Mouse (Mus musculus): Measurements from ENCODE around the gene Syne2.

The Syne2 gene

GRCm38 (mm10) chr12:75817959-75818452 lies at the start of gene Syne2:
Gene Syne2 (plus strand): TSS chr12:75818134.
- in situ Hi-C loops (cut with MboI; ENCODE audit: low pct_unique_long_range_greater_than_20kb in 1 of 2, low sequenced_read_pairs in 2 of 2, unreplicated experiment in 1 of 2), result loop anchor here in 1 of 2 experiments (10.0 kb wide), 1 partner anchor 67 kb away; no protein-coding TSS in a partner anchor

- in situ Hi-C loops (cut with MboI; ENCODE audit: low pct_unique_long_range_greater_than_20kb in 1 of 2, low sequenced_read_pairs in 2 of 2, unreplicated experiment in 1 of 2), result loop anchor here in 1 of 2 experiments (10.0 kb wide), 1 partner anchor 77 kb away; no protein-coding TSS in a partner anchor
These were observed 46.5 kb upstream of the Syne2 start for GRCm38 (mm10) chr12:75771410-75771809.

GRCm38 (mm10) chr12:75772424-75773034 lies 45.4 kb upstream of the Syne2 start:
- in situ Hi-C loops (cut with MboI; ENCODE audit: low pct_unique_long_range_greater_than_20kb in 1 of 2, low sequenced_read_pairs in 2 of 2, unreplicated experiment in 1 of 2), result loop anchor here in 1 of 2 experiments (10.0 kb wide), 1 partner anchor 78 kb away; no protein-coding TSS in a partner anchor

GRCm38 (mm10) chr12:75781445-75781844 lies 36.5 kb upstream of the Syne2 start:
- in situ Hi-C loops (cut with MboI; ENCODE audit: low pct_unique_long_range_greater_than_20kb in 1 of 2, low sequenced_read_pairs in 2 of 2, unreplicated experiment in 1 of 2), result loop anchor here (25.0 kb wide), 2 partner anchors 406 to 556 kb away; partner anchors contain the start of gene Esr2 (in 1 of the 2)

- in situ Hi-C loops (cut with MboI; ENCODE audit: low pct_unique_long_range_greater_than_20kb in 1 of 2, low sequenced_read_pairs in 2 of 2, unreplicated experiment in 1 of 2), result loop anchor here (25.0 kb wide), 2 partner anchors 405 to 555 kb away; partner anchors contain the start of gene Esr2 (in 1 of the 2)
These were observed 35.9 kb upstream of the Syne2 start for GRCm38 (mm10) chr12:75781995-75782394.

- in situ Hi-C loops (cut with MboI; ENCODE audit: low pct_unique_long_range_greater_than_20kb in 1 of 2, low sequenced_read_pairs in 2 of 2, unreplicated experiment in 1 of 2), result loop anchor here (25.0 kb wide), 2 partner anchors 403 to 553 kb away; partner anchors contain the start of gene Esr2 (in 1 of the 2)
These were observed 33.6 kb upstream of the Syne2 start for GRCm38 (mm10) chr12:75784271-75784751.

GRCm38 (mm10) chr12:75786681-75787080 lies 31.3 kb upstream of the Syne2 start:
- in situ Hi-C loops (cut with MboI; ENCODE audit: low pct_unique_long_range_greater_than_20kb in 1 of 2, low sequenced_read_pairs in 2 of 2, unreplicated experiment in 1 of 2), result loop anchor here (25.0 kb wide), 2 partner anchors 401 to 551 kb away; partner anchors contain the start of gene Esr2 (in 1 of the 2)

- in situ Hi-C loops (cut with MboI; ENCODE audit: low pct_unique_long_range_greater_than_20kb in 1 of 2, low sequenced_read_pairs in 2 of 2, unreplicated experiment in 1 of 2), result loop anchor here (25.0 kb wide), 2 partner anchors 398 to 548 kb away; partner anchors contain the start of gene Esr2 (in 1 of the 2)
These were observed 28.5 kb upstream of the Syne2 start for GRCm38 (mm10) chr12:75789451-75789850.

- in situ Hi-C loops (cut with MboI; ENCODE audit: low pct_unique_long_range_greater_than_20kb in 1 of 2, low sequenced_read_pairs in 2 of 2, unreplicated experiment in 1 of 2), result loop anchor here (10.0 to 25.0 kb wide), 3 partner anchors 370 to 543 kb away; partner anchors contain the start of gene Esr2 (in 1 of the 2)
These were observed 23.4 kb upstream of the Syne2 start for GRCm38 (mm10) chr12:75794527-75794926.

- in situ Hi-C loops (cut with MboI; ENCODE audit: low pct_unique_long_range_greater_than_20kb in 1 of 2, low sequenced_read_pairs in 2 of 2, unreplicated experiment in 1 of 2), result loop anchor here (10.0 to 25.0 kb wide), 3 partner anchors 368 to 541 kb away; partner anchors contain the start of gene Esr2 (in 1 of the 2)
These were observed 21.4 kb upstream of the Syne2 start for GRCm38 (mm10) chr12:75796510-75796909.

- in situ Hi-C loops (cut with MboI; ENCODE audit: low pct_unique_long_range_greater_than_20kb in 1 of 2, low sequenced_read_pairs in 2 of 2, unreplicated experiment in 1 of 2), result no loop called here
These were observed 11.7 kb upstream of the Syne2 start for GRCm38 (mm10) chr12:75806281-75806680.

- in situ Hi-C loops (cut with MboI; ENCODE audit: low pct_unique_long_range_greater_than_20kb in 1 of 2, low sequenced_read_pairs in 2 of 2, unreplicated experiment in 1 of 2), result loop anchor here in 1 of 2 experiments (10.0 kb wide), 1 partner anchor 71 kb away; no protein-coding TSS in a partner anchor
These were observed 4.2 kb upstream of the Syne2 start for GRCm38 (mm10) chr12:75813766-75814165.

- in situ Hi-C loops (cut with MboI; ENCODE audit: low pct_unique_long_range_greater_than_20kb in 1 of 2, low sequenced_read_pairs in 2 of 2, unreplicated experiment in 1 of 2), result loop anchor here in 1 of 2 experiments (10.0 kb wide), 1 partner anchor 70 kb away; no protein-coding TSS in a partner anchor
These were observed 3.4 kb upstream of the Syne2 start for GRCm38 (mm10) chr12:75814551-75814950.

GRCm38 (mm10) chr12:75816981-75817856 lies 715 bp upstream of the Syne2 start:
- in situ Hi-C loops (cut with MboI; ENCODE audit: low pct_unique_long_range_greater_than_20kb in 1 of 2, low sequenced_read_pairs in 2 of 2, unreplicated experiment in 1 of 2), result loop anchor here in 1 of 2 experiments (10.0 kb wide), 1 partner anchor 68 kb away; no protein-coding TSS in a partner anchor

- in situ Hi-C loops (cut with MboI; ENCODE audit: low pct_unique_long_range_greater_than_20kb in 1 of 2, low sequenced_read_pairs in 2 of 2, unreplicated experiment in 1 of 2), result loop anchor here in 1 of 2 experiments (10.0 kb wide), 1 partner anchor 66 kb away; no protein-coding TSS in a partner anchor
These were observed 810 bp downstream of the Syne2 start for GRCm38 (mm10) chr12:75818453-75819434.

GRCm38 (mm10) chr12:75819481-75819880 lies 1.5 kb downstream of the Syne2 start:
- in situ Hi-C loops (cut with MboI; ENCODE audit: low pct_unique_long_range_greater_than_20kb in 1 of 2, low sequenced_read_pairs in 2 of 2, unreplicated experiment in 1 of 2), result loop anchor here in 1 of 2 experiments (10.0 kb wide), 1 partner anchor 65 kb away; no protein-coding TSS in a partner anchor

GRCm38 (mm10) chr12:75820216-75820615 lies 2.3 kb downstream of the Syne2 start:
- in situ Hi-C loops (cut with MboI; ENCODE audit: low pct_unique_long_range_greater_than_20kb in 1 of 2, low sequenced_read_pairs in 2 of 2, unreplicated experiment in 1 of 2), result no loop called here
